15 mouse cellular contexts compared by ENCODE assay signal in genomic region chr4:138074896-138075584, GRCm38 (mm10).
"Had no signal": no experiment of that assay in that cellular context is flagged by ENCODE, and none has a peak within 500 bp of the region (broad histone marks: within the 10 kb centered on the region; RNA-seq: fewer than 3 reads in every experiment).

No protein-coding gene starts in this region.

- H3K9ac ChIP-seq: kidney, embryonic 15.5 days; limb, embryonic 12.5 days; liver, embryonic 13.5 days; liver, postnatal 0 days; lung, embryonic 15.5 days; midbrain, embryonic 12.5 days; neural tube, embryonic 15.5 days had no signal

- H3K9me3 ChIP-seq: kidney, embryonic 15.5 days; limb, embryonic 12.5 days; liver, embryonic 13.5 days; lung, embryonic 15.5 days; megakaryocyte, embryonic 14.5 days; midbrain, embryonic 12.5 days; neural tube, embryonic 15.5 days had no signal

- DNase-seq: kidney, adult 2 months; kidney, postnatal 14 days; layer of hippocampus, adult 9-11 months; liver; liver, embryonic 13.5 days; liver, postnatal 0 days; lung, postnatal 14 days; thymus, postnatal 36 days had no signal

- H3K27ac ChIP-seq: kidney, embryonic 15.5 days; limb, embryonic 12.5 days; liver, embryonic 13.5 days; lung, embryonic 15.5 days; macrophage; midbrain, embryonic 12.5 days; neural tube, embryonic 15.5 days had no signal

- H3K4me2 ChIP-seq: kidney, embryonic 15.5 days; limb, embryonic 12.5 days; liver, embryonic 13.5 days; lung, embryonic 15.5 days; midbrain, embryonic 12.5 days; neural tube, embryonic 15.5 days had no signal

- H3K4me3 ChIP-seq: kidney, embryonic 15.5 days; limb, embryonic 12.5 days; liver, embryonic 13.5 days; lung, embryonic 15.5 days; megakaryocyte, embryonic 14.5 days; midbrain, embryonic 12.5 days; neural tube, embryonic 15.5 days had no signal

- H3K27me3 ChIP-seq: kidney, embryonic 15.5 days; limb, embryonic 12.5 days; liver, embryonic 13.5 days; lung, embryonic 15.5 days; megakaryocyte, embryonic 14.5 days; midbrain, embryonic 12.5 days; neural tube, embryonic 15.5 days had no signal

- ATAC-seq: liver, postnatal 0 days had no signal
